22 mouse cellular contexts compared by ENCODE assay signal in the genomic region with DNA sequence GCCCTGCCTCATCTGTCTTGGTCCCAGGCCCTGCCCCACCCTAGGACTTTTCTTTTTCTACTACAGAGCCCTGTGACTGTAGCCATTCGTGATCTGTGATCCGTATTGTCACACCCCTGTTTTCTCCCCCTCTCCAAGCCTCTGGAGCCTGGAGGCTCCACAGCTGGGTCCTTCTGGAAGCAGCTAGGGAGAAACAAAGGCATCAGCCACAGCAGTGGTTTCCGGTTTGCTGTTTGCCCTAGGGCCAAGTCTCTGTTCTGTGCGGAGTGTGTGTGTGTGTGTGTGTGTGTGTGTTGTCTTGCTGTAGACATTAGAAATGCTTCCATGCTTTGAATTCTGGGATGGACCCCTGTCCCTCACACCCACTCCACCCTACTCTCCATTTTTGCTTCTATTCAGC.
DNase-seq lines count a peak whose midpoint lies in the region; ATAC-seq and TF ChIP-seq lines count a peak whose summit lies in the region.
"Had no signal": no experiment of that assay in that cellular context is flagged by ENCODE, and none has a peak within 500 bp of the region (broad histone marks: within the 10 kb centered on the region; RNA-seq: fewer than 3 reads in every experiment).

No protein-coding gene starts in this region.

- H3K4me3 ChIP-seq in lung, adult 2 months (replicated peaks; ENCODE audit: extremely low read depth, low read depth, low read length), result no peak overlapping the region
- H3K4me3 ChIP-seq: embryonic facial prominence, embryonic 12.5 days; erythroblast, embryonic 14.5 days; gastrocnemius, adult 2 months; heart, embryonic 13.5 days; left cerebral cortex, adult 2 months; lung, embryonic 15.5 days; neural tube, embryonic 15.5 days; stomach, embryonic 15.5 days had no signal

- 61% methylated on average over 4 of the region's 4 CpGs for WGBS in lung, adult 2 months

- no peak for TF ChIP-seq POLR2A in lung, adult 2 months (IDR thresholded peaks at IDR 0.05; ENCODE audit: borderline replicate concordance, extremely low read depth, low read depth, low read length)

- peak; percentile 9 for DNase-seq in heart, postnatal 4 days
- no peak for DNase-seq in heart, adult 8-10 months (ENCODE audit: low spot score)
- DNase-seq in lung, postnatal 10 days, result peak; percentile 49
- no peak for DNase-seq in lung, adult 2 months
- DNase-seq in lung, postnatal 36 days, result peak; percentile 30
- DNase-seq in right cerebral cortex, adult 18-20 months, result no peak
- DNase-seq: adrenal gland, adult 8-10 months; B cell, adult 2 months; cerebellum, adult 9-11 months; gastrocnemius, adult 2 months; kidney, adult 8-10 months; kidney, postnatal 36 days; layer of hippocampus, adult 9-11 months; thymus, adult 2 months had no signal

- TF ChIP-seq CTCF in lung, adult 2 months (IDR thresholded peaks at IDR 0.05; ENCODE audit: insufficient read depth, low read length), result no peak

- no peak for ATAC-seq in CD4-positive, CD25-positive, alpha-beta regulatory T cell, adult 4 months

- H3K4me1 ChIP-seq in lung, adult 2 months (ENCODE audit: control insufficient read depth, insufficient read depth, low read length), result peaks cover 3% of the 10 kb centered on the region
- H3K4me1 ChIP-seq: embryonic facial prominence, embryonic 12.5 days; lung, embryonic 15.5 days; stomach, embryonic 15.5 days had no signal

Comparison
In these comparisons a context has a peak if more than half of its experiments do, and no peak if none do; other contexts are left out.
1. DNase-seq: peak in heart, postnatal 4 days (single experiment), lung, postnatal 10 days (single experiment) and lung, postnatal 36 days (single experiment); none in heart, adult 8-10 months (single experiment), lung, adult 2 months (single experiment) and right cerebral cortex, adult 18-20 months (single experiment).